Mouse (Mus musculus) retina, postnatal 1 day (tissue): ENCODE measurements at regions not wholly inside any gene's neighbourhood (a gene's known extent, or its start where the extent isn't known, plus 50 kb on each side); places are given as distances from the start of the nearest gene placed in this dataset.

Experiments used
- DNase-seq: peaks from one replicate; pipeline ENCODE4 v3.0.0-alpha.2; 2012

GRCm38 (mm10) chr13:99630356-99630755, 114.0 kb upstream of the Map1b start:
- DNase-seq: no peak

GRCm38 (mm10) chr13:99625196-99625595, 108.9 kb upstream of the Map1b start:
- no peak for DNase-seq

- no peak for DNase-seq
These were observed 102.0 kb upstream of the Map1b start for GRCm38 (mm10) chr13:99618332-99618731.

GRCm38 (mm10) chr13:99617457-99617856, 101.1 kb upstream of the Map1b start:
- DNase-seq: no peak

GRCm38 (mm10) chr13:99611715-99612494, 95.6 kb upstream of the Map1b start:
- no peak for DNase-seq

GRCm38 (mm10) chr13:99610498-99610897, 94.2 kb upstream of the Map1b start:
- DNase-seq: no peak

- DNase-seq: peak; percentile 58
These were observed 93.1 kb upstream of the Map1b start for GRCm38 (mm10) chr13:99609151-99610146.

- no peak for DNase-seq
These were observed 92.3 kb upstream of the Map1b start for GRCm38 (mm10) chr13:99608591-99608990.

GRCm38 (mm10) chr13:99607208-99607607, 90.9 kb upstream of the Map1b start:
- no peak for DNase-seq

GRCm38 (mm10) chr13:99606606-99606990, 90.3 kb upstream of the Map1b start:
- DNase-seq: no peak

GRCm38 (mm10) chr13:99605866-99606605, 89.7 kb upstream of the Map1b start:
- no peak for DNase-seq

GRCm38 (mm10) chr13:99597891-99598290, 81.6 kb upstream of the Map1b start:
- DNase-seq: peak; percentile 35

GRCm38 (mm10) chr13:99593846-99594813, 77.8 kb upstream of the Map1b start:
- DNase-seq: peak; percentile 81

- DNase-seq: no peak
These were observed 76.9 kb upstream of the Map1b start for GRCm38 (mm10) chr13:99593243-99593635.

GRCm38 (mm10) chr13:99592596-99593242, 76.4 kb upstream of the Map1b start:
- peak; percentile 26 for DNase-seq

GRCm38 (mm10) chr13:99588646-99589045, 72.3 kb upstream of the Map1b start:
- DNase-seq: no peak

GRCm38 (mm10) chr13:99583841-99584240, 67.5 kb upstream of the Map1b start:
- DNase-seq: no peak

- peak; percentile 83 for DNase-seq
These were observed 64.0 kb upstream of the Map1b start for GRCm38 (mm10) chr13:99580296-99580695.

- DNase-seq: peak; percentile 59
These were observed 63.3 kb upstream of the Map1b start for GRCm38 (mm10) chr13:99579596-99580175.

GRCm38 (mm10) chr13:99577686-99578085, 61.3 kb upstream of the Map1b start:
- DNase-seq: no peak

- no peak for DNase-seq
These were observed 56.7 kb upstream of the Map1b start for GRCm38 (mm10) chr13:99573021-99573420.
